Mouse (Mus musculus): ENCODE measurements at regions not wholly inside any gene's neighbourhood (a gene's known extent, or its start where the extent isn't known, plus 50 kb on each side); places are given as distances from the start of the nearest gene placed in this dataset.

- in situ Hi-C loops (cut with MboI; ENCODE audit: low sequenced_read_pairs in 2 of 2, unreplicated experiment in 2 of 2): no loop called here
- DNase-seq (ENCODE audit: low read depth, low spot score): no peak
- Histone ChIP-seq H3K27ac (ENCODE audit: insufficient read depth, low read depth, low read length, poor library complexity, severe bottlenecking) (no peak overlapping the region), H3K36me3 (ENCODE audit: control insufficient read depth, insufficient read depth, low read length, poor library complexity, severe bottlenecking) (no peaks in the 10 kb centered on the region), H3K4me1 (ENCODE audit: control insufficient read depth in 2 of 2, insufficient read depth in 2 of 2, low read length in 2 of 2, poor library complexity in 1 of 2) (no peaks in the 10 kb centered on the region), H3K9me3 (ENCODE audit: control insufficient read depth, insufficient read depth, low read depth, low read length) (no peaks in the 10 kb centered on the region), H3K4me3 (ENCODE audit: insufficient read depth in 1 of 2, low read depth in 1 of 2, low read length in 2 of 2, poor library complexity in 1 of 2, severe bottlenecking in 1 of 2) (no peak overlapping the region), H3K9ac (ENCODE audit: insufficient read depth, low read depth, low read length, poor library complexity, severe bottlenecking) (no peak overlapping the region)
- no peak for TF ChIP-seq CHD2 (IDR thresholded peaks at IDR 0.05; ENCODE audit: low read depth, low read length)
- TF ChIP-seq MAFK (IDR thresholded peaks at IDR 0.05; ENCODE audit: insufficient read depth, low read depth, low read length): no peak
- no peak for TF ChIP-seq ZC3H11A (IDR thresholded peaks at IDR 0.05; ENCODE audit: borderline replicate concordance, low read depth, low read length)
- no peak for TF ChIP-seq ZNF384 (IDR thresholded peaks at IDR 0.05; ENCODE audit: low read depth, low read length)
- TF ChIP-seq HCFC1 (IDR thresholded peaks at IDR 0.05; ENCODE audit: borderline replicate concordance, insufficient read depth, low read length): no peak
Observed at GRCm38 (mm10) chr10:96259648-96260047, 123.2 kb downstream of the Gm5426 start.

GRCm38 (mm10) chr10:96263544-96263943 is 127.1 kb downstream of the Gm5426 start:
- no peak overlapping the region for H3K4me3 ChIP-seq (ENCODE audit: insufficient read depth in 1 of 2, low read depth in 1 of 2, low read length in 2 of 2, poor library complexity in 1 of 2, severe bottlenecking in 1 of 2)
- H3K36me3 ChIP-seq (ENCODE audit: control insufficient read depth, insufficient read depth, low read length, poor library complexity, severe bottlenecking): no peaks in the 10 kb centered on the region
- no peak overlapping the region for H3K27ac ChIP-seq (ENCODE audit: insufficient read depth, low read depth, low read length, poor library complexity, severe bottlenecking)
- H3K4me1 ChIP-seq (ENCODE audit: control insufficient read depth in 2 of 2, insufficient read depth in 2 of 2, low read length in 2 of 2, poor library complexity in 1 of 2): no peaks in the 10 kb centered on the region
- TF ChIP-seq CHD2 (IDR thresholded peaks at IDR 0.05; ENCODE audit: low read depth, low read length) (no peak), MAFK (IDR thresholded peaks at IDR 0.05; ENCODE audit: insufficient read depth, low read depth, low read length) (no peak), HCFC1 (IDR thresholded peaks at IDR 0.05; ENCODE audit: borderline replicate concordance, insufficient read depth, low read length) (no peak), ZNF384 (IDR thresholded peaks at IDR 0.05; ENCODE audit: low read depth, low read length) (no peak), ZC3H11A (IDR thresholded peaks at IDR 0.05; ENCODE audit: borderline replicate concordance, low read depth, low read length) (no peak)
- H3K9ac ChIP-seq (ENCODE audit: insufficient read depth, low read depth, low read length, poor library complexity, severe bottlenecking): no peak overlapping the region
- no peak for DNase-seq (ENCODE audit: low read depth, low spot score)
- in situ Hi-C loops (cut with MboI; ENCODE audit: low sequenced_read_pairs in 2 of 2, unreplicated experiment in 2 of 2): no loop called here
- H3K9me3 ChIP-seq (ENCODE audit: control insufficient read depth, insufficient read depth, low read depth, low read length): no peaks in the 10 kb centered on the region

GRCm38 (mm10) chr10:96264433-96264832 is 128.0 kb downstream of the Gm5426 start:
- DNase-seq (ENCODE audit: low read depth, low spot score): no peak
- Histone ChIP-seq H3K4me3 (ENCODE audit: insufficient read depth in 1 of 2, low read depth in 1 of 2, low read length in 2 of 2, poor library complexity in 1 of 2, severe bottlenecking in 1 of 2) (no peak overlapping the region), H3K4me1 (ENCODE audit: control insufficient read depth in 2 of 2, insufficient read depth in 2 of 2, low read length in 2 of 2, poor library complexity in 1 of 2) (no peaks in the 10 kb centered on the region), H3K9me3 (ENCODE audit: control insufficient read depth, insufficient read depth, low read depth, low read length) (no peaks in the 10 kb centered on the region), H3K9ac (ENCODE audit: insufficient read depth, low read depth, low read length, poor library complexity, severe bottlenecking) (no peak overlapping the region), H3K27ac (ENCODE audit: insufficient read depth, low read depth, low read length, poor library complexity, severe bottlenecking) (no peak overlapping the region), H3K36me3 (ENCODE audit: control insufficient read depth, insufficient read depth, low read length, poor library complexity, severe bottlenecking) (no peaks in the 10 kb centered on the region)
- in situ Hi-C loops (cut with MboI; ENCODE audit: low sequenced_read_pairs in 2 of 2, unreplicated experiment in 2 of 2): no loop called here
- TF ChIP-seq ZNF384 (IDR thresholded peaks at IDR 0.05; ENCODE audit: low read depth, low read length): peak; percentile 63; the same call in 1 of the 2 replicates
- no peak for TF ChIP-seq CHD2 (IDR thresholded peaks at IDR 0.05; ENCODE audit: low read depth, low read length)

- Histone ChIP-seq H3K4me1 (ENCODE audit: control insufficient read depth in 2 of 2, insufficient read depth in 2 of 2, low read length in 2 of 2, poor library complexity in 1 of 2) (no peaks in the 10 kb centered on the region), H3K27ac (ENCODE audit: insufficient read depth, low read depth, low read length, poor library complexity, severe bottlenecking) (no peak overlapping the region), H3K4me3 (ENCODE audit: insufficient read depth in 1 of 2, low read depth in 1 of 2, low read length in 2 of 2, poor library complexity in 1 of 2, severe bottlenecking in 1 of 2) (no peak overlapping the region), H3K9ac (ENCODE audit: insufficient read depth, low read depth, low read length, poor library complexity, severe bottlenecking) (no peak overlapping the region), H3K9me3 (ENCODE audit: control insufficient read depth, insufficient read depth, low read depth, low read length) (no peaks in the 10 kb centered on the region), H3K36me3 (ENCODE audit: control insufficient read depth, insufficient read depth, low read length, poor library complexity, severe bottlenecking) (no peaks in the 10 kb centered on the region)
- in situ Hi-C loops (cut with MboI; ENCODE audit: low sequenced_read_pairs in 2 of 2, unreplicated experiment in 2 of 2): no loop called here
- DNase-seq (ENCODE audit: low read depth, low spot score): no peak
- TF ChIP-seq MAFK (IDR thresholded peaks at IDR 0.05; ENCODE audit: insufficient read depth, low read depth, low read length): no peak
- TF ChIP-seq HCFC1 (IDR thresholded peaks at IDR 0.05; ENCODE audit: borderline replicate concordance, insufficient read depth, low read length): no peak
- TF ChIP-seq CHD2 (IDR thresholded peaks at IDR 0.05; ENCODE audit: low read depth, low read length): no peak
Observed at GRCm38 (mm10) chr10:96264866-96265265, 128.5 kb downstream of the Gm5426 start.

GRCm38 (mm10) chr10:96266100-96266735 is 129.8 kb downstream of the Gm5426 start:
- H3K4me1 ChIP-seq (ENCODE audit: control insufficient read depth in 2 of 2, insufficient read depth in 2 of 2, low read length in 2 of 2, poor library complexity in 1 of 2): no peaks in the 10 kb centered on the region
- no peak overlapping the region for H3K27ac ChIP-seq (ENCODE audit: insufficient read depth, low read depth, low read length, poor library complexity, severe bottlenecking)
- TF ChIP-seq CHD2 (IDR thresholded peaks at IDR 0.05; ENCODE audit: low read depth, low read length) (no peak), ZC3H11A (IDR thresholded peaks at IDR 0.05; ENCODE audit: borderline replicate concordance, low read depth, low read length) (no peak), HCFC1 (IDR thresholded peaks at IDR 0.05; ENCODE audit: borderline replicate concordance, insufficient read depth, low read length) (no peak), MAFK (IDR thresholded peaks at IDR 0.05; ENCODE audit: insufficient read depth, low read depth, low read length) (no peak), ZNF384 (IDR thresholded peaks at IDR 0.05; ENCODE audit: low read depth, low read length) (no peak)
- no peak overlapping the region for H3K4me3 ChIP-seq (ENCODE audit: insufficient read depth in 1 of 2, low read depth in 1 of 2, low read length in 2 of 2, poor library complexity in 1 of 2, severe bottlenecking in 1 of 2)
- no peak for DNase-seq (ENCODE audit: low read depth, low spot score)
- no peak overlapping the region for H3K9ac ChIP-seq (ENCODE audit: insufficient read depth, low read depth, low read length, poor library complexity, severe bottlenecking)
- no peaks in the 10 kb centered on the region for H3K9me3 ChIP-seq (ENCODE audit: control insufficient read depth, insufficient read depth, low read depth, low read length)
- in situ Hi-C loops (cut with MboI; ENCODE audit: low sequenced_read_pairs in 2 of 2, unreplicated experiment in 2 of 2): no loop called here
- no peaks in the 10 kb centered on the region for H3K36me3 ChIP-seq (ENCODE audit: control insufficient read depth, insufficient read depth, low read length, poor library complexity, severe bottlenecking)

Data from ES-E14 (cell line).